In genomic region chr1:180334541-180334940, GRCm38 (mm10) we compare ENCODE assay signal across 12 mouse cellular contexts. TPM values are rescaled to one million over a fixed set of nuclear protein-coding genes. Genes with fewer than 3 reads are reported as not detected.
DNase-seq lines count a peak whose midpoint lies in the region; ATAC-seq and TF ChIP-seq lines count a peak whose summit lies in the region.
"Had no signal": no experiment of that assay in that cellular context is flagged by ENCODE, and none has a peak within 500 bp of the region (broad histone marks: within the 10 kb centered on the region; RNA-seq: fewer than 3 reads in every experiment).

No protein-coding gene starts in this region.

- H3K9me3 ChIP-seq in hindbrain, embryonic 13.5 days: no peaks in the 10 kb centered on the region
- no peaks in the 10 kb centered on the region for H3K9me3 ChIP-seq in hindbrain, embryonic 11.5 days (ENCODE audit: control insufficient read depth, low read length)
- no peaks in the 10 kb centered on the region for H3K9me3 ChIP-seq in midbrain, postnatal 0 days (ENCODE audit: low read length)
- H3K9me3 ChIP-seq in midbrain, embryonic 10.5 days (replicated peaks): no peaks in the 10 kb centered on the region
- H3K9me3 ChIP-seq in limb, embryonic 12.5 days: no peaks in the 10 kb centered on the region
- H3K9me3 ChIP-seq in stomach, embryonic 16.5 days (replicated peaks; ENCODE audit: control insufficient read depth, low read length): no peaks in the 10 kb centered on the region
- H3K9me3 ChIP-seq: midbrain, embryonic 12.5 days had no signal

- H3K4me1 ChIP-seq in hindbrain, embryonic 13.5 days (replicated peaks): peaks cover 54% of the 10 kb centered on the region
- H3K4me1 ChIP-seq in hindbrain, embryonic 11.5 days (replicated peaks; ENCODE audit: control insufficient read depth, insufficient read depth, low read length): peaks cover 10% of the 10 kb centered on the region; the same call in 1 of the 2 replicates
- peaks cover 10% of the 10 kb centered on the region; the same call in 1 of the 2 replicates for H3K4me1 ChIP-seq in midbrain, postnatal 0 days (ENCODE audit: insufficient read depth, low read length)
- H3K4me1 ChIP-seq in midbrain, embryonic 10.5 days: peaks cover 46% of the 10 kb centered on the region
- peaks cover 57% of the 10 kb centered on the region for H3K4me1 ChIP-seq in limb, embryonic 12.5 days (replicated peaks)
- peaks cover 47% of the 10 kb centered on the region for H3K4me1 ChIP-seq in stomach, embryonic 16.5 days (ENCODE audit: control insufficient read depth, insufficient read depth, low read length)

- DNase-seq in hindbrain, embryonic 11.5 days (ENCODE audit: low spot score): no peak
- DNase-seq in midbrain, postnatal 0 days (ENCODE audit: low spot score): no peak
- DNase-seq in midbrain, embryonic 10.5 days (ENCODE audit: low spot score): no peak
- no peak for DNase-seq in adipocyte (ENCODE audit: low spot score)
- no peak for DNase-seq in gastrocnemius, adult 18-20 months (ENCODE audit: low spot score)
- DNase-seq: embryo, embryonic 11 days; right cerebral cortex, postnatal 4 days; thymus, postnatal 36 days had no signal

- H3K27me3 ChIP-seq in hindbrain, embryonic 13.5 days: peaks cover 51% of the 10 kb centered on the region
- peaks cover 14% of the 10 kb centered on the region for H3K27me3 ChIP-seq in hindbrain, embryonic 11.5 days (ENCODE audit: control insufficient read depth, insufficient read depth, low read length)
- H3K27me3 ChIP-seq in midbrain, postnatal 0 days (ENCODE audit: insufficient read depth, low read length): 0 out of 2 replicates have a peak, but pooled peaks cover 10% of the 10 kb centered on the region
- H3K27me3 ChIP-seq in midbrain, embryonic 10.5 days (ENCODE audit: low read depth, poor library complexity, severe bottlenecking): peaks cover 64% of the 10 kb centered on the region
- peaks cover 13% of the 10 kb centered on the region; the same call in 1 of the 2 replicates for H3K27me3 ChIP-seq in limb, embryonic 12.5 days
- no peaks in the 10 kb centered on the region for H3K27me3 ChIP-seq in stomach, embryonic 16.5 days (ENCODE audit: control insufficient read depth, insufficient read depth, low read length)

- peak overlapping the region; percentile 99 for H3K4me2 ChIP-seq in hindbrain, embryonic 13.5 days
- H3K4me2 ChIP-seq in hindbrain, embryonic 11.5 days (replicated peaks; ENCODE audit: low read depth, low read length): no peak overlapping the region
- peak overlapping the region; percentile 99 for H3K4me2 ChIP-seq in midbrain, postnatal 0 days (ENCODE audit: low read depth, low read length, poor library complexity, severe bottlenecking)
- H3K4me2 ChIP-seq in limb, embryonic 12.5 days: peak overlapping the region; percentile 100
- H3K4me2 ChIP-seq in stomach, embryonic 16.5 days (ENCODE audit: low read depth, low read length): peak overlapping the region; percentile 98
- H3K4me2 ChIP-seq: midbrain, embryonic 12.5 days had no signal

- 83% methylated on average over 6 of the region's 6 CpGs for WGBS in hindbrain, embryonic 13.5 days
- WGBS in hindbrain, embryonic 11.5 days: 80% methylated on average over 6 of the region's 6 CpGs
- WGBS in midbrain, postnatal 0 days: 87% methylated on average over 6 of the region's 6 CpGs
- 88% methylated on average over 6 of the region's 6 CpGs for WGBS in midbrain, embryonic 10.5 days
- WGBS in limb, embryonic 12.5 days: 90% methylated on average over 6 of the region's 6 CpGs
- WGBS in stomach, embryonic 16.5 days: 75% methylated on average over 6 of the region's 6 CpGs

- H3K4me3 ChIP-seq in hindbrain, embryonic 13.5 days: no peak overlapping the region
- no peak overlapping the region for H3K4me3 ChIP-seq in hindbrain, embryonic 11.5 days (ENCODE audit: low read depth, low read length)
- no peak overlapping the region for H3K4me3 ChIP-seq in midbrain, postnatal 0 days (ENCODE audit: low read depth, low read length)
- no peak overlapping the region for H3K4me3 ChIP-seq in midbrain, embryonic 10.5 days
- peak overlapping the region; percentile 75; the same call in 1 of the 2 replicates for H3K4me3 ChIP-seq in limb, embryonic 12.5 days (replicated peaks)
- H3K4me3 ChIP-seq in stomach, embryonic 16.5 days (replicated peaks; ENCODE audit: low read length): peak overlapping the region; percentile 83
- H3K4me3 ChIP-seq: midbrain, embryonic 12.5 days had no signal

- ATAC-seq in hindbrain, embryonic 13.5 days (ENCODE audit: low FRiP score): no peak
- no peak for ATAC-seq in hindbrain, embryonic 11.5 days (ENCODE audit: low FRiP score)
- no peak for ATAC-seq in midbrain, postnatal 0 days (ENCODE audit: low FRiP score)
- ATAC-seq in limb, embryonic 12.5 days (ENCODE audit: insufficient number of reproducible peaks, insufficient read depth, low FRiP score, low TSS enrichment, low read depth): no peak
- ATAC-seq in stomach, embryonic 16.5 days (ENCODE audit: insufficient read depth, low FRiP score): no peak

- TF ChIP-seq CTCF in midbrain, postnatal 0 days (IDR thresholded peaks at IDR 0.05): no peak

- no peaks in the 10 kb centered on the region for H3K36me3 ChIP-seq in hindbrain, embryonic 13.5 days
- no peaks in the 10 kb centered on the region for H3K36me3 ChIP-seq in hindbrain, embryonic 11.5 days (ENCODE audit: control insufficient read depth, insufficient read depth, low read length)
- no peaks in the 10 kb centered on the region for H3K36me3 ChIP-seq in midbrain, postnatal 0 days (ENCODE audit: insufficient read depth, low read length)
- no peaks in the 10 kb centered on the region for H3K36me3 ChIP-seq in midbrain, embryonic 10.5 days
- H3K36me3 ChIP-seq in limb, embryonic 12.5 days: peaks cover 24% of the 10 kb centered on the region
- no peaks in the 10 kb centered on the region for H3K36me3 ChIP-seq in stomach, embryonic 16.5 days (ENCODE audit: control insufficient read depth, insufficient read depth, low read length)
- H3K36me3 ChIP-seq: midbrain, embryonic 12.5 days had no signal

- no peak overlapping the region for H3K27ac ChIP-seq in hindbrain, embryonic 13.5 days
- H3K27ac ChIP-seq in hindbrain, embryonic 11.5 days (ENCODE audit: low read depth, low read length): no peak overlapping the region
- no peak overlapping the region for H3K27ac ChIP-seq in midbrain, postnatal 0 days (ENCODE audit: low read depth, low read length)
- H3K27ac ChIP-seq in midbrain, embryonic 10.5 days (replicated peaks): no peak overlapping the region
- H3K27ac ChIP-seq in limb, embryonic 12.5 days: no peak overlapping the region
- H3K27ac ChIP-seq in stomach, embryonic 16.5 days (ENCODE audit: low read length): no peak overlapping the region
- H3K27ac ChIP-seq: midbrain, embryonic 12.5 days had no signal

- H3K9ac ChIP-seq in hindbrain, embryonic 13.5 days: no peak overlapping the region; the same call in 1 of the 2 replicates
- no peak overlapping the region for H3K9ac ChIP-seq in hindbrain, embryonic 11.5 days (ENCODE audit: low read depth, low read length)
- no peak overlapping the region for H3K9ac ChIP-seq in midbrain, postnatal 0 days (replicated peaks; ENCODE audit: low read length, poor library complexity, severe bottlenecking)
- H3K9ac ChIP-seq in limb, embryonic 12.5 days (replicated peaks): no peak overlapping the region
- no peak overlapping the region for H3K9ac ChIP-seq in stomach, embryonic 16.5 days (ENCODE audit: low read length)
- H3K9ac ChIP-seq: midbrain, embryonic 12.5 days had no signal

RNA-seq across cellular contexts. Expression of gene Itpkb, which starts 4.3 kb away (rescaled TPM):
- polyA plus RNA-seq in hindbrain, embryonic 13.5 days (2015; fragmentation: Nextera tagmentation; extraction: Ambion mirVana): 2.6 and 3.4 TPM in 2 replicates
- polyA plus RNA-seq in hindbrain, embryonic 11.5 days (2014; fragmentation: Nextera tagmentation; extraction: Ambion mirVana): 2.9 and 4.3 TPM in 2 replicates
- total RNA-seq in midbrain, postnatal 0 days (2014; rRNA removed): 12.2 and 13.9 TPM in 2 replicates
- polyA plus RNA-seq in midbrain, postnatal 0 days (2015; fragmentation: Nextera tagmentation; extraction: Ambion mirVana): 2.0 and 2.2 TPM in 2 replicates
- 2.2 and 2.8 TPM in 2 replicates for polyA plus RNA-seq in midbrain, embryonic 10.5 days (2016; fragmentation: Nextera tagmentation; extraction: Ambion mirVana)
- 13.9 and 14.5 TPM in 2 replicates for polyA plus RNA-seq in limb, embryonic 12.5 days (2016; fragmentation: Nextera tagmentation; extraction: Ambion mirVana)
- polyA plus RNA-seq in stomach, embryonic 16.5 days (2015; fragmentation: Nextera tagmentation; extraction: Ambion mirVana): 6.0 and 7.2 TPM in 2 replicates
- 10 to 100 TPM; 11.3 to 21.8 TPM for total RNA-seq in gastrocnemius, adult 18-20 months (2021)

Comparison
In these comparisons a context has a peak if more than half of its experiments do, and no peak if none do; other contexts are left out.
1. H3K4me3 ChIP-seq: peak in limb, embryonic 12.5 days (single experiment) and stomach, embryonic 16.5 days (single experiment); none in hindbrain, embryonic 13.5 days (single experiment), hindbrain, embryonic 11.5 days (single experiment), midbrain, postnatal 0 days (single experiment) and midbrain, embryonic 10.5 days (single experiment).